Mouse (Mus musculus) embryonic facial prominence, embryonic 15.5 days (tissue): ENCODE measurements at regions not wholly inside any gene's neighbourhood (a gene's known extent, or its start where the extent isn't known, plus 50 kb on each side); places are given as distances from the start of the nearest gene placed in this dataset.
A peak's percentile ranks its signal among the peaks of the same experiment; 100 is the strongest.

Source experiments
- ATAC-seq: fragments of 200-750 bp; cut with Nextera tagmentation; 2 replicates; pipeline ENCODE4 v1.8.0; 2017; ENCODE audit warnings: low read depth, moderate TSS enrichment; ENCODE audit not compliant: insufficient number of reproducible peaks, low FRiP score, low TSS enrichment
- H3K27ac ChIP-seq: fragments of 300-500 bp; sonication (generic); replicated peaks from 2 replicates; pipeline ENCODE4 v1.5.1; 2015; ENCODE audit warnings: mild to moderate bottlenecking, inconsistent platforms
- H3K27me3 ChIP-seq: fragments of 300-500 bp; sonication (generic); 2 replicates; pipeline ENCODE4 v1.6.1; 2015; ENCODE audit warnings: inconsistent platforms
- H3K36me3 ChIP-seq: fragments of 300-500 bp; sonication (generic); 2 replicates; pipeline ENCODE4 v1.6.1; 2015; ENCODE audit warnings: mild to moderate bottlenecking, inconsistent platforms
- H3K4me1 ChIP-seq: fragments of 300-500 bp; sonication (generic); 2 replicates; pipeline ENCODE4 v1.6.1; 2015; ENCODE audit warnings: inconsistent platforms
- H3K4me2 ChIP-seq: fragments of 300-500 bp; sonication (generic); replicated peaks from 2 replicates; pipeline ENCODE4 v1.6.1; 2015; ENCODE audit warnings: mild to moderate bottlenecking, inconsistent platforms
- H3K4me3 ChIP-seq: fragments of 300-500 bp; sonication (generic); replicated peaks from 2 replicates; pipeline ENCODE4 v1.5.1; 2015; ENCODE audit warnings: mild to moderate bottlenecking, inconsistent platforms
- H3K9ac ChIP-seq: fragments of 300-500 bp; sonication (generic); 2 replicates; pipeline ENCODE4 v1.6.1; 2015; ENCODE audit warnings: inconsistent platforms
- H3K9me3 ChIP-seq: fragments of 300-500 bp; sonication (generic); replicated peaks from 2 replicates; pipeline ENCODE4 v1.6.1; 2016; ENCODE audit warnings: inconsistent platforms
- WGBS: fragments of 180-500 bp; shearing (Covaris S2); methylation state at CpG from one replicate; pipeline ENCODE4 v1.1.7; 2015; 5-methylcytosine and 5-hydroxymethylcytosine counted together

GRCm38 (mm10) chr15:94160806-94161205, 304.4 kb downstream of the Adamts20 start:
- no peak overlapping the region for H3K4me2 ChIP-seq
- H3K36me3 ChIP-seq = no peaks in the 10 kb centered on the region
- H3K4me3 ChIP-seq = no peak overlapping the region
- ATAC-seq = no peak
- H3K27ac ChIP-seq = no peak overlapping the region
- H3K9me3 ChIP-seq = no peaks in the 10 kb centered on the region
- H3K4me1 ChIP-seq = no peaks in the 10 kb centered on the region
- H3K27me3 ChIP-seq = no peaks in the 10 kb centered on the region
- WGBS = 88% methylated on average over 4 of the region's 4 CpGs
- no peak overlapping the region for H3K9ac ChIP-seq

GRCm38 (mm10) chr15:94139534-94139958, 325.7 kb downstream of the Adamts20 start:
- 27% methylated on average over 13 of the region's 13 CpGs for WGBS
- ATAC-seq = no peak
- H3K4me1 ChIP-seq = peaks cover 6% of the 10 kb centered on the region; the same call in 1 of the 2 replicates
- H3K27me3 ChIP-seq = no peaks in the 10 kb centered on the region
- H3K4me3 ChIP-seq = no peak overlapping the region
- H3K9ac ChIP-seq = no peak overlapping the region
- no peaks in the 10 kb centered on the region for H3K36me3 ChIP-seq
- no peak overlapping the region for H3K27ac ChIP-seq
- peak overlapping the region; percentile 15; the same call in 1 of the 2 replicates for H3K4me2 ChIP-seq
- no peaks in the 10 kb centered on the region for H3K9me3 ChIP-seq

- H3K9ac ChIP-seq = no peak overlapping the region
- peaks cover 6% of the 10 kb centered on the region; the same call in 1 of the 2 replicates for H3K4me1 ChIP-seq
- no peaks in the 10 kb centered on the region for H3K27me3 ChIP-seq
- no peaks in the 10 kb centered on the region for H3K36me3 ChIP-seq
- no peak overlapping the region for H3K4me2 ChIP-seq
- no peak overlapping the region for H3K4me3 ChIP-seq
- no peaks in the 10 kb centered on the region for H3K9me3 ChIP-seq
- H3K27ac ChIP-seq = no peak overlapping the region
- no peak for ATAC-seq
- WGBS = 74% methylated on average over 27 of the region's 27 CpGs
Observed at GRCm38 (mm10) chr15:94137159-94137952, 327.9 kb downstream of the Adamts20 start.

- H3K4me3 ChIP-seq = no peak overlapping the region
- no peaks in the 10 kb centered on the region for H3K4me1 ChIP-seq
- H3K4me2 ChIP-seq = no peak overlapping the region
- H3K27me3 ChIP-seq = no peaks in the 10 kb centered on the region
- WGBS = 78% methylated on average over 5 of the region's 5 CpGs
- no peak overlapping the region for H3K9ac ChIP-seq
- no peaks in the 10 kb centered on the region for H3K36me3 ChIP-seq
- no peak for ATAC-seq
- no peaks in the 10 kb centered on the region for H3K9me3 ChIP-seq
- H3K27ac ChIP-seq = no peak overlapping the region
Observed at GRCm38 (mm10) chr15:94112801-94113200, 352.4 kb downstream of the Adamts20 start.

- Histone ChIP-seq H3K9me3 (no peaks in the 10 kb centered on the region), H3K27ac (no peak overlapping the region), H3K4me3 (no peak overlapping the region), H3K4me1 (no peaks in the 10 kb centered on the region), H3K36me3 (no peaks in the 10 kb centered on the region), H3K4me2 (no peak overlapping the region), H3K9ac (no peak overlapping the region), H3K27me3 (no peaks in the 10 kb centered on the region)
- no peak for ATAC-seq
- WGBS = 33% methylated on average over 2 of the region's 2 CpGs
Observed at GRCm38 (mm10) chr15:94107186-94107716, 358.0 kb downstream of the Adamts20 start.

GRCm38 (mm10) chr15:94090644-94091043, 374.6 kb downstream of the Adamts20 start:
- no peaks in the 10 kb centered on the region for H3K27me3 ChIP-seq
- no peak overlapping the region for H3K4me3 ChIP-seq
- WGBS = 84% methylated on average over 5 of the region's 5 CpGs
- no peaks in the 10 kb centered on the region for H3K4me1 ChIP-seq
- no peak overlapping the region for H3K27ac ChIP-seq
- H3K4me2 ChIP-seq = no peak overlapping the region
- no peaks in the 10 kb centered on the region for H3K36me3 ChIP-seq
- no peak overlapping the region for H3K9ac ChIP-seq
- no peak for ATAC-seq
- H3K9me3 ChIP-seq = no peaks in the 10 kb centered on the region

GRCm38 (mm10) chr15:94089856-94090255, 375.4 kb downstream of the Adamts20 start:
- WGBS = 52% methylated on average over 6 of the region's 6 CpGs
- no peak for ATAC-seq
- Histone ChIP-seq H3K36me3 (no peaks in the 10 kb centered on the region), H3K4me1 (no peaks in the 10 kb centered on the region), H3K27me3 (no peaks in the 10 kb centered on the region), H3K9me3 (no peaks in the 10 kb centered on the region), H3K27ac (no peak overlapping the region), H3K4me2 (no peak overlapping the region), H3K4me3 (no peak overlapping the region), H3K9ac (no peak overlapping the region)

- H3K4me3 ChIP-seq = no peak overlapping the region
- H3K4me1 ChIP-seq = 0 out of 2 replicates have a peak, but pooled peaks cover 5% of the 10 kb centered on the region
- H3K27ac ChIP-seq = no peak overlapping the region
- WGBS = 59% methylated on average over 4 of the region's 4 CpGs
- no peaks in the 10 kb centered on the region for H3K27me3 ChIP-seq
- no peaks in the 10 kb centered on the region for H3K36me3 ChIP-seq
- no peaks in the 10 kb centered on the region for H3K9me3 ChIP-seq
- H3K9ac ChIP-seq = no peak overlapping the region
- ATAC-seq = no peak
- H3K4me2 ChIP-seq = no peak overlapping the region
Observed at GRCm38 (mm10) chr15:94082369-94082768, 382.8 kb downstream of the Adamts20 start.

GRCm38 (mm10) chr15:94077056-94077455, 388.2 kb downstream of the Adamts20 start:
- Histone ChIP-seq H3K27ac (no peak overlapping the region), H3K9me3 (no peaks in the 10 kb centered on the region), H3K4me1 (0 out of 2 replicates have a peak, but pooled peaks cover 5% of the 10 kb centered on the region), H3K27me3 (no peaks in the 10 kb centered on the region), H3K4me3 (no peak overlapping the region), H3K9ac (no peak overlapping the region), H3K36me3 (no peaks in the 10 kb centered on the region), H3K4me2 (no peak overlapping the region)
- ATAC-seq = no peak
- WGBS = 62% methylated on average over 6 of the region's 6 CpGs

GRCm38 (mm10) chr15:94074161-94074950, 390.9 kb downstream of the Adamts20 start:
- no peaks in the 10 kb centered on the region for H3K27me3 ChIP-seq
- 70% methylated on average over 7 of the region's 7 CpGs for WGBS
- no peak overlapping the region for H3K4me2 ChIP-seq
- no peak for ATAC-seq
- no peaks in the 10 kb centered on the region for H3K36me3 ChIP-seq
- no peak overlapping the region for H3K27ac ChIP-seq
- H3K9me3 ChIP-seq = no peaks in the 10 kb centered on the region
- no peak overlapping the region for H3K9ac ChIP-seq
- H3K4me3 ChIP-seq = no peak overlapping the region
- H3K4me1 ChIP-seq = no peaks in the 10 kb centered on the region

- Histone ChIP-seq H3K4me2 (no peak overlapping the region), H3K9ac (no peak overlapping the region), H3K4me3 (no peak overlapping the region), H3K27ac (no peak overlapping the region), H3K9me3 (no peaks in the 10 kb centered on the region), H3K36me3 (no peaks in the 10 kb centered on the region), H3K27me3 (no peaks in the 10 kb centered on the region), H3K4me1 (no peaks in the 10 kb centered on the region)
- ATAC-seq = no peak
- 87% methylated on average over 3 of the region's 3 CpGs for WGBS
Observed at GRCm38 (mm10) chr15:94067721-94068120, 397.5 kb downstream of the Adamts20 start.
